Mouse (Mus musculus) lung, adult 18-20 months (tissue): ENCODE results near the gene Garnl3.
"Not testable (repeated sequence)": the region's sequence is repeated elsewhere in the genome, so short reads cannot be mapped to it uniquely, and the experiment has no call there.

Experiments used
- DNase-seq, 2 experiments: peaks; one replicate each; pipeline ENCODE4 v3.0.0; 2022; ENCODE audit warnings: mixed read lengths in 2 of 2

Gene Garnl3

GRCm38 (mm10) chr2:33022846-33023245 lies 108.6 kb downstream of the Garnl3 start:
- no peak for DNase-seq

- peak in 1 of 2 experiments; percentile 19 for DNase-seq
Measured at GRCm38 (mm10) chr2:33018026-33018425, 113.4 kb downstream of the Garnl3 start.

- DNase-seq = no peak
Measured at GRCm38 (mm10) chr2:33017191-33017590, 114.3 kb downstream of the Garnl3 start.

GRCm38 (mm10) chr2:33014877-33015276 lies 116.6 kb downstream of the Garnl3 start:
- DNase-seq = no peak

- not testable (repeated sequence) for DNase-seq
Measured at GRCm38 (mm10) chr2:33009055-33009454, 122.4 kb downstream of the Garnl3 start.

GRCm38 (mm10) chr2:33005041-33005440 lies 126.4 kb downstream of the Garnl3 start:
- no peak for DNase-seq

GRCm38 (mm10) chr2:33002144-33002543 lies 129.3 kb downstream of the Garnl3 start:
- DNase-seq = no peak

GRCm38 (mm10) chr2:32999752-33000151 lies 131.7 kb downstream of the Garnl3 start:
- no peak for DNase-seq

- DNase-seq = no peak
Measured at GRCm38 (mm10) chr2:32997792-32998191, 133.7 kb downstream of the Garnl3 start.

GRCm38 (mm10) chr2:32997081-32997480 lies 134.4 kb downstream of the Garnl3 start:
- no peak for DNase-seq

GRCm38 (mm10) chr2:32992130-32992529 lies 139.3 kb downstream of the Garnl3 start:
- DNase-seq = no peak

GRCm38 (mm10) chr2:32990167-32990832 lies 141.2 kb downstream of the Garnl3 start:
- DNase-seq = no peak

- no peak for DNase-seq
Measured at GRCm38 (mm10) chr2:32989376-32989775, 142.1 kb downstream of the Garnl3 start.

- DNase-seq = no peak
Measured at GRCm38 (mm10) chr2:32985844-32986243, 145.6 kb downstream of the Garnl3 start.

- DNase-seq = no peak
Measured at GRCm38 (mm10) chr2:32983617-32984016, 147.8 kb downstream of the Garnl3 start.

- peak in 1 of 2 experiments; percentile 36 for DNase-seq
Measured at GRCm38 (mm10) chr2:32982700-32983099, 148.8 kb downstream of the Garnl3 start.

GRCm38 (mm10) chr2:32981725-32982271 lies 149.7 kb downstream of the Garnl3 start, which contains the start of gene Slc2a8:
Slc2a8 (minus strand) TSS chr2:32982083.
- DNase-seq = peak; percentile 95

GRCm38 (mm10) chr2:32981281-32981680 lies 150.2 kb downstream of the Garnl3 start:
- no peak for DNase-seq

GRCm38 (mm10) chr2:32979675-32980074 lies 151.8 kb downstream of the Garnl3 start:
- DNase-seq = no peak

GRCm38 (mm10) chr2:32978675-32979074 lies 152.8 kb downstream of the Garnl3 start:
- no peak for DNase-seq

GRCm38 (mm10) chr2:32977114-32977513 lies 154.3 kb downstream of the Garnl3 start:
- no peak for DNase-seq

- no peak for DNase-seq
Measured at GRCm38 (mm10) chr2:32974216-32974615, 157.2 kb downstream of the Garnl3 start.

- no peak for DNase-seq
Measured at GRCm38 (mm10) chr2:32971235-32971634, 160.2 kb downstream of the Garnl3 start.

GRCm38 (mm10) chr2:32969326-32969725 lies 162.1 kb downstream of the Garnl3 start:
- no peak for DNase-seq
